Mouse (Mus musculus) cerebellum, postnatal 4 days (tissue): ENCODE measurements at regions not wholly inside any gene's neighbourhood (a gene's known extent, or its start where the extent isn't known, plus 50 kb on each side); places are given as distances from the start of the nearest gene placed in this dataset.

Experiments
- DNase-seq, 2 experiments: peaks; one replicate each; pipeline ENCODE4 v3.0.0; 2022; ENCODE audit warnings: low spot score in 2 of 2, mixed read lengths in 1 of 2

GRCm38 (mm10) chr8:86180793-86181192 is 340.0 kb downstream of the Phkb start:
- no peak for DNase-seq

GRCm38 (mm10) chr8:86170091-86170490 is 329.3 kb downstream of the Phkb start:
- DNase-seq, result no peak

GRCm38 (mm10) chr8:86164818-86165217 is 324.1 kb downstream of the Phkb start:
- DNase-seq, result no peak

- no peak for DNase-seq
Measured at GRCm38 (mm10) chr8:86159074-86159783, 318.5 kb downstream of the Phkb start.

- no peak for DNase-seq
Measured at GRCm38 (mm10) chr8:86147586-86147985, 306.8 kb downstream of the Phkb start.

GRCm38 (mm10) chr8:86125244-86125643 is 284.5 kb downstream of the Phkb start:
- DNase-seq, result peak in 1 of 2 experiments; percentile 32

- DNase-seq, result no peak
Measured at GRCm38 (mm10) chr8:86124655-86125054, 283.9 kb downstream of the Phkb start.
